Mouse (Mus musculus) frontal cortex, postnatal 10 days (tissue): ENCODE results near the gene Igfbp2.
A peak's percentile ranks its signal among the peaks of the same experiment; 100 is the strongest.

Experiments
- DNase-seq, 2 experiments: peaks; one replicate each; pipeline ENCODE4 v3.0.0; 2022; ENCODE audit warnings: low spot score in 2 of 2, mixed read lengths in 1 of 2

The Igfbp2 gene

GRCm38 (mm10) chr1:72823751-72824706 lies at the start of gene Igfbp2:
Igfbp2 (plus strand) TSS chr1:72824503.
- peak in 1 of 2 experiments; percentile 19 for DNase-seq

- DNase-seq = no peak
Observed at GRCm38 (mm10) chr1:72778789-72779188, 45.5 kb upstream of the Igfbp2 start.

GRCm38 (mm10) chr1:72780720-72781119 lies 43.6 kb upstream of the Igfbp2 start:
- no peak for DNase-seq

GRCm38 (mm10) chr1:72783341-72783740 lies 41.0 kb upstream of the Igfbp2 start:
- DNase-seq = no peak

GRCm38 (mm10) chr1:72784018-72784417 lies 40.3 kb upstream of the Igfbp2 start:
- no peak for DNase-seq

GRCm38 (mm10) chr1:72790670-72791069 lies 33.6 kb upstream of the Igfbp2 start:
- DNase-seq = no peak

GRCm38 (mm10) chr1:72791743-72792142 lies 32.6 kb upstream of the Igfbp2 start:
- DNase-seq = no peak

GRCm38 (mm10) chr1:72792262-72792661 lies 32.0 kb upstream of the Igfbp2 start:
- no peak for DNase-seq

GRCm38 (mm10) chr1:72793230-72793629 lies 31.1 kb upstream of the Igfbp2 start:
- no peak for DNase-seq

GRCm38 (mm10) chr1:72796128-72796527 lies 28.2 kb upstream of the Igfbp2 start:
- DNase-seq = no peak

- no peak for DNase-seq
Observed at GRCm38 (mm10) chr1:72797102-72797665, 27.1 kb upstream of the Igfbp2 start.

GRCm38 (mm10) chr1:72798441-72798840 lies 25.9 kb upstream of the Igfbp2 start:
- DNase-seq = no peak

GRCm38 (mm10) chr1:72804031-72804430 lies 20.3 kb upstream of the Igfbp2 start:
- DNase-seq = no peak

GRCm38 (mm10) chr1:72805037-72805436 lies 19.3 kb upstream of the Igfbp2 start:
- DNase-seq = no peak

- no peak for DNase-seq
Observed at GRCm38 (mm10) chr1:72805476-72806043, 18.7 kb upstream of the Igfbp2 start.

- no peak for DNase-seq
Observed at GRCm38 (mm10) chr1:72806044-72806584, 18.2 kb upstream of the Igfbp2 start.

- no peak for DNase-seq
Observed at GRCm38 (mm10) chr1:72809304-72809703, 15.0 kb upstream of the Igfbp2 start.

- DNase-seq = no peak
Observed at GRCm38 (mm10) chr1:72809951-72810675, 14.2 kb upstream of the Igfbp2 start.

- DNase-seq = no peak
Observed at GRCm38 (mm10) chr1:72811061-72811460, 13.2 kb upstream of the Igfbp2 start.

GRCm38 (mm10) chr1:72813089-72813638 lies 11.1 kb upstream of the Igfbp2 start:
- DNase-seq = no peak

GRCm38 (mm10) chr1:72813639-72814403 lies 10.5 kb upstream of the Igfbp2 start:
- no peak for DNase-seq
